Mouse (Mus musculus) kidney, adult 2 months (tissue): ENCODE data around the gene Rab3b. TPM values are rescaled to one million over a fixed set of nuclear protein-coding genes. Genes with fewer than 3 reads are reported as not detected.

Experiments used
- DNase-seq: peaks from one replicate; pipeline ENCODE4 v3.0.0; 2021
- H3K27ac ChIP-seq: fragments of 200-500 bp; 2 replicates; pipeline ENCODE4 v1.5.1; 2012; ENCODE audit warnings: low read depth, low read length, control low read depth, inconsistent platforms; ENCODE audit not compliant: insufficient read depth
- H3K27me3 ChIP-seq: fragments of 200-500 bp; replicated peaks from 2 replicates; pipeline ENCODE4 v1.6.1; 2012; ENCODE audit warnings: mild to moderate bottlenecking, moderate library complexity, low read length, inconsistent platforms; ENCODE audit not compliant: control insufficient read depth, insufficient read depth
- H3K36me3 ChIP-seq: fragments of 200-500 bp; 2 replicates; pipeline ENCODE4 v1.6.1; 2012; ENCODE audit warnings: mild to moderate bottlenecking, moderate library complexity, low read length, inconsistent platforms; ENCODE audit not compliant: control insufficient read depth, insufficient read depth
- H3K4me1 ChIP-seq: fragments of 200-500 bp; 2 replicates; pipeline ENCODE4 v1.6.1; 2011; ENCODE audit warnings: low read length; ENCODE audit not compliant: control insufficient read depth, insufficient read depth
- H3K4me3 ChIP-seq: fragments of 200-500 bp; 2 replicates; pipeline ENCODE4 v1.5.1; 2011; ENCODE audit warnings: mild to moderate bottlenecking, low read depth, low read length, control low read depth; ENCODE audit not compliant: insufficient read depth
- CTCF ChIP-seq: fragments of 200-500 bp; conservative IDR thresholded peaks from 2 replicates; pipeline ENCODE4 v1.5.1; 2011; ENCODE audit warnings: low read depth, mild to moderate bottlenecking, control low read depth, low read length, moderate library complexity, mixed read lengths; ENCODE audit not compliant: insufficient read depth, insufficient read length
- POLR2A ChIP-seq: fragments of 200-500 bp; IDR thresholded peaks from one replicate; pipeline ENCODE4 v1.6.1; 2011; ENCODE audit warnings: low read depth, low read length, control low read depth
- WGBS: fragments of 180-500 bp; shearing (Covaris S2); methylation state at CpG from one replicate; pipeline ENCODE4 v1.1.7; 2018; 5-methylcytosine and 5-hydroxymethylcytosine counted together
- polyA plus RNA-seq: library from polyadenylated mRNA; depleted of rRNA; stranded (reverse); fragments of >200 nt; gene quantifications from 2 replicates; pipeline ENCODE4 v1.2.3, GENCODE M21; 2012

The Rab3b gene
- polyA plus RNA-seq, 1 experiment = 22.2 TPM

- no peak for TF ChIP-seq CTCF
- no peaks in the 10 kb centered on the region for H3K36me3 ChIP-seq
- H3K27me3 ChIP-seq = no peaks in the 10 kb centered on the region
- H3K27ac ChIP-seq = no peak overlapping the region
- H3K4me1 ChIP-seq = no peaks in the 10 kb centered on the region
- no peak for DNase-seq
- 87% methylated on average over 7 of the region's 7 CpGs for WGBS
- no peak overlapping the region for H3K4me3 ChIP-seq
Measured at GRCm38 (mm10) chr4:108900421-108900820, 21.6 kb downstream of the Rab3b start.

GRCm38 (mm10) chr4:108902886-108903285, 24.0 kb downstream of the Rab3b start:
- H3K4me3 ChIP-seq = no peak overlapping the region
- no peak for DNase-seq
- H3K27me3 ChIP-seq = no peaks in the 10 kb centered on the region
- no peak overlapping the region for H3K27ac ChIP-seq
- H3K4me1 ChIP-seq = no peaks in the 10 kb centered on the region
- WGBS = 92% methylated on average over 9 of the region's 9 CpGs
- no peaks in the 10 kb centered on the region for H3K36me3 ChIP-seq
- TF ChIP-seq CTCF (no peak), POLR2A (no peak)

- no peak for TF ChIP-seq CTCF
- no peak for TF ChIP-seq POLR2A
- DNase-seq = no peak
- no peak overlapping the region for H3K27ac ChIP-seq
- H3K4me3 ChIP-seq = no peak overlapping the region
- H3K4me1 ChIP-seq = no peaks in the 10 kb centered on the region
- no peaks in the 10 kb centered on the region for H3K36me3 ChIP-seq
- H3K27me3 ChIP-seq = no peaks in the 10 kb centered on the region
- 92% methylated on average over 9 of the region's 9 CpGs for WGBS
Measured at GRCm38 (mm10) chr4:108903346-108903745, 24.5 kb downstream of the Rab3b start.

GRCm38 (mm10) chr4:108904076-108904475, 25.2 kb downstream of the Rab3b start:
- no peak for TF ChIP-seq POLR2A
- no peak for TF ChIP-seq CTCF
- Histone ChIP-seq H3K4me3 (no peak overlapping the region), H3K27me3 (no peaks in the 10 kb centered on the region), H3K4me1 (no peaks in the 10 kb centered on the region), H3K36me3 (no peaks in the 10 kb centered on the region), H3K27ac (no peak overlapping the region)
- no peak for DNase-seq
- WGBS = 50% methylated on average over 6 of the region's 6 CpGs

GRCm38 (mm10) chr4:108904790-108905189, 25.9 kb downstream of the Rab3b start:
- Histone ChIP-seq H3K27ac (no peak overlapping the region), H3K4me3 (no peak overlapping the region), H3K36me3 (no peaks in the 10 kb centered on the region), H3K4me1 (no peaks in the 10 kb centered on the region), H3K27me3 (no peaks in the 10 kb centered on the region)
- 93% methylated on average over 10 of the region's 10 CpGs for WGBS
- no peak for TF ChIP-seq CTCF
- no peak for TF ChIP-seq POLR2A
- DNase-seq = no peak

- Histone ChIP-seq H3K4me3 (no peak overlapping the region), H3K27me3 (no peaks in the 10 kb centered on the region), H3K4me1 (no peaks in the 10 kb centered on the region), H3K27ac (no peak overlapping the region), H3K36me3 (no peaks in the 10 kb centered on the region)
- 31% methylated on average over 6 of the region's 6 CpGs for WGBS
- TF ChIP-seq CTCF = no peak
- no peak for TF ChIP-seq POLR2A
- DNase-seq = no peak
Measured at GRCm38 (mm10) chr4:108905859-108906258, 27.0 kb downstream of the Rab3b start.

- Histone ChIP-seq H3K4me3 (no peak overlapping the region), H3K36me3 (no peaks in the 10 kb centered on the region), H3K27me3 (no peaks in the 10 kb centered on the region), H3K27ac (no peak overlapping the region), H3K4me1 (no peaks in the 10 kb centered on the region)
- no peak for DNase-seq
- TF ChIP-seq POLR2A (no peak), CTCF (no peak)
Measured at GRCm38 (mm10) chr4:108907475-108907874, 28.6 kb downstream of the Rab3b start.
